Mouse (Mus musculus): ENCODE results near the gene Gnb1. TPM values are rescaled to one million over a fixed set of nuclear protein-coding genes. Genes with fewer than 3 reads are reported as not detected.
"Not testable (repeated sequence)": the region's sequence is repeated elsewhere in the genome, so short reads cannot be mapped to it uniquely, and the experiment has no call there.

Gene Gnb1
- polyA plus RNA-seq, 1 experiment from 2014 or later: 501 TPM

- H3K9me3 ChIP-seq: no peaks in the 10 kb centered on the region
- H3K4me3 ChIP-seq: no peak overlapping the region
- no peak overlapping the region for H3K27ac ChIP-seq
- no peak for ATAC-seq (ENCODE audit: insufficient number of reproducible peaks, insufficient read depth, low FRiP score, low TSS enrichment, low read depth)
- H3K4me1 ChIP-seq: peaks cover 24% of the 10 kb centered on the region
- no peaks in the 10 kb centered on the region for H3K36me3 ChIP-seq
- H3K27me3 ChIP-seq: no peaks in the 10 kb centered on the region
- H3K4me2 ChIP-seq: no peak overlapping the region
- no peak overlapping the region for H3K9ac ChIP-seq
- WGBS: 91% methylated on average over 6 of the region's 6 CpGs
Measured at GRCm38 (mm10) chr4:155569818-155570217, 78.7 kb downstream of the Gnb1 start.

GRCm38 (mm10) chr4:155570315-155570714 is 79.2 kb downstream of the Gnb1 start:
- H3K4me1 ChIP-seq: peaks cover 19% of the 10 kb centered on the region
- not testable (repeated sequence) for H3K27me3 ChIP-seq; H3K9me3 ChIP-seq; ATAC-seq (ENCODE audit: insufficient number of reproducible peaks, insufficient read depth, low FRiP score, low TSS enrichment, low read depth); H3K9ac ChIP-seq; H3K27ac ChIP-seq; H3K36me3 ChIP-seq; H3K4me2 ChIP-seq; H3K4me3 ChIP-seq
- 94% methylated on average over 11 of the region's 11 CpGs for WGBS

DNA sequence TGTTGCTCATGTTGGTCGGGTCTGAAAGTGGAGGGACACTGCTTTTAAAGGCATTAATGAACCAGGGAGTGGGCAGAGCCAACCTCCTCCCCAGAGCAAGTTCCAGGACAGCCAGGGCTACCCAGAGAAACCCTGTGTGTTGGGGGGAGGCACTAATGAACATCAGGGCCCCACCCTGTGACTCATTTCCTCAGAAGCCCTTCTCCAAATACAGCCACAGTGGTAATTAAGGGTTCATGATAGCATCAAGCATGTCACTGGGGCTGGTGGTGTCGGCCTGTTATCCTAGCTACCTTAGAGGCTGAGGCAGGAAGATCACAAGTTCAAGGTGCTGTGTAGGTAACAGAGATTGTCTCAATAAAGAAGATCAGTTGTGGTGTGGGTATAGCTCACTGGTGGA is 80.3 kb downstream of the Gnb1 start:
- no peak overlapping the region for H3K9ac ChIP-seq
- no peak overlapping the region for H3K27ac ChIP-seq
- WGBS: 78% methylated on average over 2 of the region's 2 CpGs
- H3K4me2 ChIP-seq: no peak overlapping the region
- H3K9me3 ChIP-seq: no peaks in the 10 kb centered on the region
- H3K27me3 ChIP-seq: no peaks in the 10 kb centered on the region
- peaks cover 10% of the 10 kb centered on the region for H3K4me1 ChIP-seq
- no peak for ATAC-seq (ENCODE audit: insufficient number of reproducible peaks, insufficient read depth, low FRiP score, low TSS enrichment, low read depth)
- 0 out of 2 replicates have a peak, but pooled peaks cover 7% of the 10 kb centered on the region for H3K36me3 ChIP-seq
- H3K4me3 ChIP-seq: no peak overlapping the region

DNA sequence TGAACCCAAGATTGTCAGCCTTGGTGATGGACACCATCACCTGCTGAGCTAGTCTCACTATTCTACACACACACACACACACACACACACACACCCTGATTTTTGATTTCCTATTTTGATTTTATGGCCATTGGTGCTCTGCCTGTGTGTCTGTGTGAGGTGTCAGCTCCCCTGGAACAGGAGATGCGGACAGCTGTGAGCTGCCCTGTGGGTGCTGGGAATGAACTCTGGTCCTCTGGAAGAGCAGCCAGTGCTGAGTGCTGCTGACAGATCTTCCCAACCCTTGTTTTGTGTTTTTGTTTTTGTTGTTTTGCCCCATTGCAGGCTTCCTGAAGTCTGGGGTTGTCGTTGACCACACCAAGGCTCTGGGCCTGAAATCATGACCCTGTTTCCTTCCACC is 82.0 kb downstream of the Gnb1 start:
- Histone ChIP-seq H3K9ac (no peak overlapping the region), H3K36me3 (peaks cover 23% of the 10 kb centered on the region), H3K4me3 (no peak overlapping the region), H3K4me2 (no peak overlapping the region), H3K9me3 (no peaks in the 10 kb centered on the region), H3K27me3 (no peaks in the 10 kb centered on the region), H3K27ac (no peak overlapping the region), H3K4me1 (peaks cover 8% of the 10 kb centered on the region; the same call in 1 of the 2 replicates)
- WGBS: 100% methylated on average over 2 of the region's 2 CpGs
- no peak for ATAC-seq (ENCODE audit: insufficient number of reproducible peaks, insufficient read depth, low FRiP score, low TSS enrichment, low read depth)

GRCm38 (mm10) chr4:155573876-155574275 is 82.7 kb downstream of the Gnb1 start:
- peaks cover 29% of the 10 kb centered on the region for H3K36me3 ChIP-seq
- H3K27ac ChIP-seq: no peak overlapping the region
- H3K4me2 ChIP-seq: no peak overlapping the region
- no peak for ATAC-seq (ENCODE audit: insufficient number of reproducible peaks, insufficient read depth, low FRiP score, low TSS enrichment, low read depth)
- H3K4me1 ChIP-seq: peaks cover 8% of the 10 kb centered on the region; the same call in 1 of the 2 replicates
- H3K27me3 ChIP-seq: no peaks in the 10 kb centered on the region
- no peaks in the 10 kb centered on the region for H3K9me3 ChIP-seq
- 93% methylated on average over 9 of the region's 9 CpGs for WGBS
- no peak overlapping the region for H3K9ac ChIP-seq
- H3K4me3 ChIP-seq: no peak overlapping the region

- H3K9me3 ChIP-seq: no peaks in the 10 kb centered on the region
- H3K4me1 ChIP-seq: peaks cover 8% of the 10 kb centered on the region; the same call in 1 of the 2 replicates
- 88% methylated on average over 11 of the region's 11 CpGs for WGBS
- no peak for ATAC-seq (ENCODE audit: insufficient number of reproducible peaks, insufficient read depth, low FRiP score, low TSS enrichment, low read depth)
- peaks cover 37% of the 10 kb centered on the region for H3K36me3 ChIP-seq
- no peak overlapping the region for H3K27ac ChIP-seq
- H3K4me3 ChIP-seq: no peak overlapping the region
- no peaks in the 10 kb centered on the region for H3K27me3 ChIP-seq
- no peak overlapping the region for H3K4me2 ChIP-seq
- no peak overlapping the region for H3K9ac ChIP-seq
Measured at GRCm38 (mm10) chr4:155574931-155575330, 83.8 kb downstream of the Gnb1 start.

GRCm38 (mm10) chr4:155575521-155575920 is 84.4 kb downstream of the Gnb1 start:
- no peak overlapping the region for H3K9ac ChIP-seq
- peaks cover 8% of the 10 kb centered on the region; the same call in 1 of the 2 replicates for H3K4me1 ChIP-seq
- no peaks in the 10 kb centered on the region for H3K9me3 ChIP-seq
- H3K27me3 ChIP-seq: no peaks in the 10 kb centered on the region
- no peak for ATAC-seq (ENCODE audit: insufficient number of reproducible peaks, insufficient read depth, low FRiP score, low TSS enrichment, low read depth)
- H3K4me3 ChIP-seq: no peak overlapping the region
- H3K4me2 ChIP-seq: no peak overlapping the region
- H3K27ac ChIP-seq: no peak overlapping the region
- 90% methylated on average over 8 of the region's 8 CpGs for whole genome bisulfite sequencing
- peaks cover 37% of the 10 kb centered on the region for H3K36me3 ChIP-seq

GRCm38 (mm10) chr4:155577132-155577531 is 86.0 kb downstream of the Gnb1 start:
- no peak overlapping the region for H3K27ac ChIP-seq
- no peaks in the 10 kb centered on the region for H3K27me3 ChIP-seq
- H3K9ac ChIP-seq: no peak overlapping the region
- H3K4me1 ChIP-seq: 0 out of 2 replicates have a peak, but pooled peaks cover under 1% of the 10 kb centered on the region
- no peak overlapping the region for H3K4me2 ChIP-seq
- no peak overlapping the region for H3K4me3 ChIP-seq
- no peak for ATAC-seq (ENCODE audit: insufficient number of reproducible peaks, insufficient read depth, low FRiP score, low TSS enrichment, low read depth)
- WGBS: 93% methylated on average over 9 of the region's 9 CpGs
- H3K9me3 ChIP-seq: no peaks in the 10 kb centered on the region
- H3K36me3 ChIP-seq: peaks cover 42% of the 10 kb centered on the region

- WGBS: 87% methylated on average over 5 of the region's 5 CpGs
- H3K36me3 ChIP-seq: peaks cover 48% of the 10 kb centered on the region
- H3K27ac ChIP-seq: no peak overlapping the region
- no peak for ATAC-seq (ENCODE audit: insufficient number of reproducible peaks, insufficient read depth, low FRiP score, low TSS enrichment, low read depth)
- no peak overlapping the region for H3K9ac ChIP-seq
- no peak overlapping the region for H3K4me2 ChIP-seq
- no peaks in the 10 kb centered on the region for H3K4me1 ChIP-seq
- no peak overlapping the region for H3K4me3 ChIP-seq
- H3K9me3 ChIP-seq: no peaks in the 10 kb centered on the region
- H3K27me3 ChIP-seq: no peaks in the 10 kb centered on the region
Measured at GRCm38 (mm10) chr4:155577741-155578140, 86.6 kb downstream of the Gnb1 start.

GRCm38 (mm10) chr4:155578336-155579125 is 87.4 kb downstream of the Gnb1 start:
- no peak overlapping the region for H3K4me3 ChIP-seq
- H3K36me3 ChIP-seq: peaks cover 54% of the 10 kb centered on the region
- H3K4me1 ChIP-seq: no peaks in the 10 kb centered on the region
- no peak overlapping the region for H3K4me2 ChIP-seq
- ATAC-seq (ENCODE audit: insufficient number of reproducible peaks, insufficient read depth, low FRiP score, low TSS enrichment, low read depth): no peak
- H3K27me3 ChIP-seq: no peaks in the 10 kb centered on the region
- 85% methylated on average over 7 of the region's 7 CpGs for WGBS
- H3K27ac ChIP-seq: no peak overlapping the region
- H3K9me3 ChIP-seq: no peaks in the 10 kb centered on the region
- H3K9ac ChIP-seq: no peak overlapping the region

DNA sequence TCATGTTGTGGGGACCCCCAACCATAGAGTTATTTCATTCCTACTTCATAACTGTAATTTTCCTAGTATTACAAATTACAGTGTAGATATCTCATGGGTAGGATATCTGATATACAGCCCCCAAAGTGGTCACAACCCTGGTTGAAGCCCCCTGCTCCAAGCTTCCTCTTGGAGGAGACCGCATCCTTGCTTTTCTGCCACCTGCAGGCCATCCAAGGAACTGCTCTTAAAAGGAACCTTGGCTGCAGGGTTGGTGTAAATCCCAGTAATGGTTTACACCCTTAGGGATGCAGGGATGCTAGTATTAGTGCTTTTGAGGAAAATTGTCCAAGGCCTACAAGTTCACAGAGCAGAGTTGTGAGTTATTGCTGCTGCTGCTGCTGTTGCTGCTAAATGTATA is 89.3 kb downstream of the Gnb1 start:
- Histone ChIP-seq H3K36me3 (peaks cover 71% of the 10 kb centered on the region), H3K9ac (no peak overlapping the region), H3K27ac (no peak overlapping the region), H3K9me3 (no peaks in the 10 kb centered on the region), H3K4me2 (no peak overlapping the region), H3K4me1 (no peaks in the 10 kb centered on the region), H3K27me3 (no peaks in the 10 kb centered on the region), H3K4me3 (no peak overlapping the region)
- no peak for ATAC-seq (ENCODE audit: insufficient number of reproducible peaks, insufficient read depth, low FRiP score, low TSS enrichment, low read depth)
- WGBS: 38% methylated on average over 1 of the region's 1 CpGs

GRCm38 (mm10) chr4:155582279-155582905 is 91.2 kb downstream of the Gnb1 start:
- H3K27ac ChIP-seq: no peak overlapping the region
- H3K4me2 ChIP-seq: no peak overlapping the region
- H3K9me3 ChIP-seq: no peaks in the 10 kb centered on the region
- H3K4me3 ChIP-seq: no peak overlapping the region
- peaks cover 76% of the 10 kb centered on the region for H3K36me3 ChIP-seq
- ATAC-seq (ENCODE audit: insufficient number of reproducible peaks, insufficient read depth, low FRiP score, low TSS enrichment, low read depth): no peak
- H3K27me3 ChIP-seq: no peaks in the 10 kb centered on the region
- H3K4me1 ChIP-seq: no peaks in the 10 kb centered on the region
- H3K9ac ChIP-seq: no peak overlapping the region
- WGBS: 89% methylated on average over 6 of the region's 6 CpGs

All from embryonic facial prominence, embryonic 13.5 days (tissue).